10 mouse cellular contexts compared by ENCODE assay signal in genomic region chr1:31233319-31234036, GRCm38 (mm10). TPM values are rescaled to one million over a fixed set of nuclear protein-coding genes. Genes with fewer than 3 reads are reported as not detected.
DNase-seq lines count a peak whose midpoint lies in the region; ATAC-seq lines count a peak whose summit lies in the region.
"Had no signal": no experiment of that assay in that cellular context is flagged by ENCODE, and none has a peak within 500 bp of the region (broad histone marks: within the 10 kb centered on the region; RNA-seq: fewer than 3 reads in every experiment).

No protein-coding gene starts in this region.

- H3K27ac ChIP-seq in midbrain, embryonic 11.5 days (ENCODE audit: low read depth, low read length), result no peak overlapping the region
- no peak overlapping the region for H3K27ac ChIP-seq in midbrain, embryonic 10.5 days (replicated peaks)
- H3K27ac ChIP-seq in forebrain, embryonic 13.5 days, result no peak overlapping the region
- H3K27ac ChIP-seq in heart, embryonic 12.5 days (ENCODE audit: poor library complexity, severe bottlenecking), result no peak overlapping the region

- H3K4me1 ChIP-seq in midbrain, embryonic 11.5 days (ENCODE audit: control insufficient read depth, insufficient read depth, low read length), result no peaks in the 10 kb centered on the region
- peaks cover 6% of the 10 kb centered on the region; the same call in 1 of the 2 replicates for H3K4me1 ChIP-seq in midbrain, embryonic 10.5 days
- peaks cover 8% of the 10 kb centered on the region for H3K4me1 ChIP-seq in forebrain, embryonic 13.5 days
- no peaks in the 10 kb centered on the region for H3K4me1 ChIP-seq in heart, embryonic 12.5 days (replicated peaks)

- no peak overlapping the region for H3K9ac ChIP-seq in midbrain, embryonic 11.5 days (ENCODE audit: low read length)
- H3K9ac ChIP-seq in forebrain, embryonic 13.5 days, result no peak overlapping the region
- H3K9ac ChIP-seq in heart, embryonic 12.5 days, result no peak overlapping the region

- H3K9me3 ChIP-seq in midbrain, embryonic 11.5 days (ENCODE audit: control insufficient read depth, low read length), result no peaks in the 10 kb centered on the region
- H3K9me3 ChIP-seq in midbrain, embryonic 10.5 days (replicated peaks), result no peaks in the 10 kb centered on the region
- H3K9me3 ChIP-seq in forebrain, embryonic 13.5 days (replicated peaks), result no peaks in the 10 kb centered on the region
- H3K9me3 ChIP-seq in heart, embryonic 12.5 days (replicated peaks), result no peaks in the 10 kb centered on the region

- peak; percentile 83 for DNase-seq in midbrain, embryonic 11.5 days (ENCODE audit: low spot score, missing footprints)
- DNase-seq in midbrain, embryonic 10.5 days (ENCODE audit: low spot score), result no peak
- peak; percentile 2 to 48 for DNase-seq in kidney, postnatal 36 days
- DNase-seq in retina, embryonic 14.5 days (ENCODE audit: low spot score), result peak; percentile 63
- DNase-seq in gastrocnemius, postnatal 10 days, result no peak
- DNase-seq in heart, postnatal 4 days, result no peak

- peak; percentile 91 for ATAC-seq in midbrain, embryonic 11.5 days (ENCODE audit: low FRiP score)
- peak; percentile 96 for ATAC-seq in forebrain, embryonic 13.5 days
- no peak for ATAC-seq in heart, embryonic 12.5 days (ENCODE audit: insufficient number of reproducible peaks, low FRiP score)

- no peaks in the 10 kb centered on the region for H3K36me3 ChIP-seq in midbrain, embryonic 11.5 days (ENCODE audit: control insufficient read depth, insufficient read depth, low read length)
- H3K36me3 ChIP-seq in midbrain, embryonic 10.5 days, result no peaks in the 10 kb centered on the region
- H3K36me3 ChIP-seq in forebrain, embryonic 13.5 days (ENCODE audit: poor library complexity, severe bottlenecking), result no peaks in the 10 kb centered on the region
- no peaks in the 10 kb centered on the region for H3K36me3 ChIP-seq in heart, embryonic 12.5 days

- H3K4me3 ChIP-seq in midbrain, embryonic 11.5 days (ENCODE audit: low read depth, low read length), result no peak overlapping the region
- no peak overlapping the region for H3K4me3 ChIP-seq in midbrain, embryonic 10.5 days
- no peak overlapping the region for H3K4me3 ChIP-seq in forebrain, embryonic 13.5 days
- H3K4me3 ChIP-seq in heart, embryonic 12.5 days, result no peak overlapping the region

- no peaks in the 10 kb centered on the region for H3K27me3 ChIP-seq in midbrain, embryonic 11.5 days (ENCODE audit: control insufficient read depth, insufficient read depth, low read length)
- H3K27me3 ChIP-seq in midbrain, embryonic 10.5 days (ENCODE audit: low read depth, poor library complexity, severe bottlenecking), result no peaks in the 10 kb centered on the region
- H3K27me3 ChIP-seq in forebrain, embryonic 13.5 days, result peaks cover 58% of the 10 kb centered on the region
- no peaks in the 10 kb centered on the region for H3K27me3 ChIP-seq in heart, embryonic 12.5 days (replicated peaks)

- no peak overlapping the region for H3K4me2 ChIP-seq in midbrain, embryonic 11.5 days
- no peak overlapping the region for H3K4me2 ChIP-seq in forebrain, embryonic 13.5 days
- H3K4me2 ChIP-seq in heart, embryonic 12.5 days, result no peak overlapping the region

RNA-seq across cellular contexts. Expression of gene Pih1d3, which starts 10.8 kb away (rescaled TPM):
- not detected in 2 replicates for polyA plus RNA-seq in midbrain, embryonic 11.5 days (2014; fragmentation: Nextera tagmentation; extraction: Ambion mirVana)
- not detected in 2 replicates for polyA plus RNA-seq in midbrain, embryonic 10.5 days (2016; fragmentation: Nextera tagmentation; extraction: Ambion mirVana)
- not detected in 2 replicates for polyA plus RNA-seq in forebrain, embryonic 13.5 days (2015; fragmentation: Nextera tagmentation; extraction: Ambion mirVana)
- polyA plus RNA-seq in heart, embryonic 12.5 days (2016; fragmentation: Nextera tagmentation; extraction: Ambion mirVana), result not detected in 2 replicates
- total RNA-seq in gastrocnemius, postnatal 10 days (2021), result not detected
- total RNA-seq in heart, postnatal 4 days (2021), result not detected
- total RNA-seq: layer of hippocampus, postnatal 14 days; MEL had no signal

RNA-seq across cellular contexts. Expression of gene 4931428L18Rik, which starts 11.0 kb away (rescaled TPM):
- not detected in 2 replicates for polyA plus RNA-seq in midbrain, embryonic 11.5 days (2014; fragmentation: Nextera tagmentation; extraction: Ambion mirVana)
- not detected in 2 replicates for polyA plus RNA-seq in midbrain, embryonic 10.5 days (2016; fragmentation: Nextera tagmentation; extraction: Ambion mirVana)
- not detected in 2 replicates for polyA plus RNA-seq in forebrain, embryonic 13.5 days (2015; fragmentation: Nextera tagmentation; extraction: Ambion mirVana)
- not detected in 2 replicates for polyA plus RNA-seq in heart, embryonic 12.5 days (2016; fragmentation: Nextera tagmentation; extraction: Ambion mirVana)
- not detected for total RNA-seq in gastrocnemius, postnatal 10 days (2021)
- total RNA-seq in heart, postnatal 4 days (2021), result not detected
- total RNA-seq: layer of hippocampus, postnatal 14 days; MEL had no signal

RNA-seq across cellular contexts. Expression of gene Lgsn, which starts 57.3 kb away (rescaled TPM):
- polyA plus RNA-seq in midbrain, embryonic 11.5 days (2014; fragmentation: Nextera tagmentation; extraction: Ambion mirVana), result not detected in 2 replicates
- polyA plus RNA-seq in midbrain, embryonic 10.5 days (2016; fragmentation: Nextera tagmentation; extraction: Ambion mirVana), result not detected in 2 replicates
- not detected in 2 replicates for polyA plus RNA-seq in forebrain, embryonic 13.5 days (2015; fragmentation: Nextera tagmentation; extraction: Ambion mirVana)
- not detected in 2 replicates for polyA plus RNA-seq in heart, embryonic 12.5 days (2016; fragmentation: Nextera tagmentation; extraction: Ambion mirVana)
- total RNA-seq in gastrocnemius, postnatal 10 days (2021), result not detected
- total RNA-seq in heart, postnatal 4 days (2021), result not detected
- total RNA-seq: layer of hippocampus, postnatal 14 days; MEL had no signal

Comparison
In these comparisons a context has a peak if more than half of its experiments do, and no peak if none do; other contexts are left out.
1. DNase-seq: peak in midbrain, embryonic 11.5 days (single experiment), kidney, postnatal 36 days (2 of 2) and retina, embryonic 14.5 days (single experiment); none in midbrain, embryonic 10.5 days (single experiment), gastrocnemius, postnatal 10 days (single experiment) and heart, postnatal 4 days (single experiment).